Mouse (Mus musculus) heart, embryonic 13.5 days (tissue): ENCODE results near the gene Chst15. TPM values are rescaled to one million over a fixed set of nuclear protein-coding genes. Genes with fewer than 3 reads are reported as not detected.

Experiments
- ATAC-seq: fragments of 200-750 bp; cut with Nextera tagmentation; 2 replicates; pipeline ENCODE4 v1.8.0; 2017; ENCODE audit warnings: moderate TSS enrichment; ENCODE audit not compliant: insufficient number of reproducible peaks, low FRiP score, low TSS enrichment; ENCODE audit errors: extremely low read depth
- H3K27ac ChIP-seq: fragments of 300-500 bp; sonication (generic); replicated peaks from 2 replicates; pipeline ENCODE4 v1.5.1; 2015; ENCODE audit warnings: moderate library complexity, mild to moderate bottlenecking, inconsistent platforms
- H3K27me3 ChIP-seq: fragments of 300-500 bp; sonication (generic); replicated peaks from 2 replicates; pipeline ENCODE4 v1.6.1; 2015; ENCODE audit warnings: mild to moderate bottlenecking, inconsistent platforms
- H3K36me3 ChIP-seq: fragments of 300-500 bp; sonication (generic); 2 replicates; pipeline ENCODE4 v1.6.1; 2015; ENCODE audit warnings: mild to moderate bottlenecking, inconsistent platforms
- H3K4me1 ChIP-seq: fragments of 300-500 bp; sonication (generic); 2 replicates; pipeline ENCODE4 v1.6.1; 2015; ENCODE audit warnings: inconsistent platforms
- H3K4me2 ChIP-seq: fragments of 300-500 bp; sonication (generic); 2 replicates; pipeline ENCODE4 v1.6.1; 2015; ENCODE audit warnings: inconsistent platforms, mild to moderate bottlenecking, moderate library complexity
- H3K4me3 ChIP-seq: fragments of 300-500 bp; sonication (generic); 2 replicates; pipeline ENCODE4 v1.5.1; 2015; ENCODE audit warnings: moderate library complexity, mild to moderate bottlenecking, inconsistent platforms
- H3K9ac ChIP-seq: fragments of 300-500 bp; sonication (generic); 2 replicates; pipeline ENCODE4 v1.6.1; 2015; ENCODE audit warnings: inconsistent platforms, mild to moderate bottlenecking, moderate library complexity
- H3K9me3 ChIP-seq: fragments of 300-500 bp; sonication (generic); 2 replicates; pipeline ENCODE4 v1.6.1; 2016; ENCODE audit warnings: inconsistent platforms
- WGBS: fragments of 180-500 bp; shearing (Covaris S2); methylation state at CpG from one replicate; pipeline ENCODE4 v1.1.7; 2015; ENCODE audit warnings: mixed read lengths; 5-methylcytosine and 5-hydroxymethylcytosine counted together
- polyA plus RNA-seq: library from polyadenylated mRNA; unstranded; fragments of >200 nt; fragmentation: Nextera tagmentation; extraction: Ambion mirVana; gene quantifications from 2 replicates; pipeline ENCODE4 v1.2.1, GENCODE M21; 2015

The Chst15 gene
- 3.1 and 3.8 TPM in 2 replicates for polyA plus RNA-seq

DNA sequence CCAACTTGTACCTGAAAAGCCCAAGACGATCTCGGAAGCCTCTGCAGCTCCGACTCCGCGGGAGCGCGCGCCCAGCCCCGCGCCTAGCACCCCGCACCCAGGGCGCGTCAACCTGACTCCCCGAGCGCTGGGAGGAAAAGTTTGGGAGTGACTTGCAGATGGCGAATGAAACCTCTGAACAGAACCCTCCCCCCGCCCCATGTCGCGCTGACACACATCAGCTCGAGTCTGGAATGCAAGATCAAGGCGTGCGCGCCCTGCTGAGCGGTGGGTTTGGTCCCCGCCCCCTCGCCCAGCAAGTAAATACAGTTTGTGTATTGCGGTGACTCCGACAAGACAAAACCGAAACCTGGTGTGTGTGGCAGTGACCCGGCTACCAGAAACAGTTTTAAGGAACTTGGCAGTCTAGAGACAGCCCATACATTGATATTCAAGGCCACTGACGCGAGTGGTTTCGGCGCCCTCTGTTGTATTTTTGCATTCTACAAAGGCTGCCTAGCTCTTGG, at the start of gene Chst15:
Gene Chst15 (minus strand): TSS at position 193 of the 506 bp plus-strand sequence.
- Histone ChIP-seq H3K9ac (peak within 1 kb of the TSS; percentile 89), H3K4me2 (peak within 1 kb of the TSS; percentile 100), H3K4me1 (peaks cover 26% of the 10 kb centered on the region), H3K27ac (peak within 1 kb of the TSS; percentile 56), H3K27me3 (peaks cover 10% of the 10 kb centered on the region), H3K9me3 (no peaks in the 10 kb centered on the region), H3K4me3 (peak within 1 kb of the TSS; percentile 85), H3K36me3 (no peaks in the 10 kb centered on the region)
- ATAC-seq: 0 out of 2 replicates have a peak, but pooled peaks have one; percentile 9
- 0% methylated on average over 34 of the region's 34 CpGs for WGBS

DNA sequence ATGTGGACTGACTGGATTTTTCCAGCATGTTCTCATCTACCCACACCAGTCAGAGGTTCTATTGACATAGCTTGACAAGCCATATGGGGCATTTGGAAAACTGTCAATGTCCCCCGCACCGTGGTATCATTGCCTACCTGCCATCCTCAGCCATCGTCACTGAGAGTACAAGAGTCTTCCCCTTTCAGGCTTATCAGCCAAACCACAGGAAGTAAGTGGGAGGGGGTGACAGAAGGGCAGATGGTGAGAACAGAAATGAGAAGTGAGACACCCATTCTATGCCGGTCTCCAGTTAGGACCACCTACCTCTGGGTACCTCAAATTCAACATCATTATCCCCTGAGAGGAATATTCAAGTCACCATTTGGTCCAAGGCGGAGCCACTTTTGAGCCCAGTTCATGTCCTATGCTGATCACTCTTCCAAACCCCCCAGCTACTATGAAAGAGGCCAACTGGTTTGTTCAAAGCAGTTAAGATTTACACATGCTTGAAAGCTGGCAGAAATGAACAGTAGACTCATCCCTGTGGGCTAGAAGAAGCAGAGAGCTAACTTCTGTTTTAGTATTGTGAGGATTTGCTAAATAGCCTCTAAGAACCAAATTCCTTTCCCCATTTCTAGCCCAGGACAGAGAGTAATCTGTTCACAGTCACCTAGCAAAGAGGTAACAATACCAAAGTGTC, 48.8 kb upstream of the Chst15 start:
- no peaks in the 10 kb centered on the region; the same call in 1 of the 2 replicates for H3K27me3 ChIP-seq
- H3K9ac ChIP-seq: no peak overlapping the region
- no peaks in the 10 kb centered on the region for H3K36me3 ChIP-seq
- no peak for ATAC-seq
- no peak overlapping the region for H3K27ac ChIP-seq
- H3K9me3 ChIP-seq: no peaks in the 10 kb centered on the region; the same call in 1 of the 2 replicates
- WGBS: 34% methylated on average over 5 of the region's 5 CpGs
- no peak overlapping the region for H3K4me2 ChIP-seq
- peaks cover 27% of the 10 kb centered on the region for H3K4me1 ChIP-seq
- no peak overlapping the region for H3K4me3 ChIP-seq

DNA sequence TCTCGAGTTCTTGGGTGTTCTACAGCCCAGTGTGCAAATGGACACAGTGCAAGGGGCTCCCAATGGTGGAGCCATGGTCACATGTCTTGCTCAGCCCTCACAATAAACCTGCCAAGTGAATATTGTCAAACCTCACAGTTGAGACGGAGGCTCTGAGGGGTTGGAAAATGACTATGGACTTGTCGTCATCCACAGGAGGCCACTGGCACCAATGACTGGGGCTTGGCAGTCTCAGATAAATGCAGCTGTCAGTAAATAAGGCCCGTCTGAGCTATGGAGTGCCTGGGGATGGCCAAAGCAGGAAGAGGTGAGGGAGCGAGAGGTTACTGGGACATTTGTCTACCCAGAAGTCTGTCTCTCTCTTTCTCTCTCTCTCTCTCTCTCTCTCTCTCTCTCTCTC, 48.1 kb upstream of the Chst15 start:
- no peaks in the 10 kb centered on the region; the same call in 1 of the 2 replicates for H3K27me3 ChIP-seq

DNA sequence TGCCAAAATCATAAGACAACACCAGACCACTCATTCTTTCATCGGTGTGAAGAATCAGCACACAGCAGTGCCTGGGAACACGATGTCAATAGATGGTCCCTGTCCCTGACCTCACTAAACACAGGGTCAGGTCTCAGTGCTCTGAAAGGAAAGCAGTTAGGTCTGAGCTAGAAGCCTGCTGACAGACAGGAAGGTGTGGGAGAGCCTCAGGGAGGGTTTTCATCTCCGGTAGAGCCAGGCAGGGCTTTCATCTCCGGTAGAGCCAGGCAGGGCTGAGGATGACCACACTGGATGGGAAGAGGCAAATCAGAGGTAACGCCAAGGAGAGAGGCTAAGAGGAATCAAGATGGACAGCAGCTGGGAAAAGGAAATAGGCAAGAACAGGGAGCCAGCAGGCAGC, 47.5 kb upstream of the Chst15 start:
- no peak for ATAC-seq
- no peaks in the 10 kb centered on the region for H3K36me3 ChIP-seq
- no peak overlapping the region for H3K27ac ChIP-seq
- no peak overlapping the region for H3K4me3 ChIP-seq
- no peak overlapping the region for H3K4me2 ChIP-seq
- 37% methylated on average over 5 of the region's 5 CpGs for WGBS
- H3K4me1 ChIP-seq: peaks cover 22% of the 10 kb centered on the region
- no peaks in the 10 kb centered on the region; the same call in 1 of the 2 replicates for H3K9me3 ChIP-seq
- H3K27me3 ChIP-seq: no peaks in the 10 kb centered on the region; the same call in 1 of the 2 replicates
- H3K9ac ChIP-seq: no peak overlapping the region

More for the DNA sequence above, 48.1 kb upstream of the Chst15 start:
- WGBS: 62% methylated on average over 5 of the region's 5 CpGs
- no peak overlapping the region for H3K27ac ChIP-seq
- H3K36me3 ChIP-seq: no peaks in the 10 kb centered on the region
- H3K4me3 ChIP-seq: no peak overlapping the region
- no peak for ATAC-seq
- H3K4me1 ChIP-seq: peaks cover 27% of the 10 kb centered on the region
- no peak overlapping the region for H3K4me2 ChIP-seq
- no peak overlapping the region for H3K9ac ChIP-seq
- no peaks in the 10 kb centered on the region; the same call in 1 of the 2 replicates for H3K9me3 ChIP-seq

DNA sequence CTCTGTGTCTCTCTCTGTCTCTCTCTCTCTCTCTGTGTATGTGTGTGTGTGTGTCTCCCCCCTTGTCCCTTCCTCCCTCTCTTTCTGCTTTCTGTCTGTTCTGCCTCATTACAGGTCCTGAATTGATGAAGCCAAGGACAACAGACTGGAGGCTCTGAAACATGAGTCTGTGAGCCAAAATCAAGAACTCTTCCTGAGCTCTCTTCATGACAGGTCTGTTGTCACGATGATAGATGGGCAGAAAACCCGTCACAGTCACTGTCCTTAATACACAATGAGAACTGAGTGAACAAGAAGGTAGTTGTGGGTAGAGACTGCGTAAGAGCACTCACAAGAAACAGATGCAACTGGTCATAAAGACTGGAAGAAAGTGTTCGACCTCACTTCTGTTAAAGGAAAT, 43.3 kb upstream of the Chst15 start:
- H3K9me3 ChIP-seq: no peaks in the 10 kb centered on the region; the same call in 1 of the 2 replicates
- H3K4me1 ChIP-seq: peaks cover 19% of the 10 kb centered on the region
- no peak overlapping the region for H3K4me2 ChIP-seq
- H3K27ac ChIP-seq: no peak overlapping the region
- no peaks in the 10 kb centered on the region for H3K36me3 ChIP-seq
- ATAC-seq: no peak
- no peaks in the 10 kb centered on the region for H3K27me3 ChIP-seq
- 76% methylated on average over 4 of the region's 4 CpGs for WGBS
- no peak overlapping the region for H3K4me3 ChIP-seq
- no peak overlapping the region for H3K9ac ChIP-seq

DNA sequence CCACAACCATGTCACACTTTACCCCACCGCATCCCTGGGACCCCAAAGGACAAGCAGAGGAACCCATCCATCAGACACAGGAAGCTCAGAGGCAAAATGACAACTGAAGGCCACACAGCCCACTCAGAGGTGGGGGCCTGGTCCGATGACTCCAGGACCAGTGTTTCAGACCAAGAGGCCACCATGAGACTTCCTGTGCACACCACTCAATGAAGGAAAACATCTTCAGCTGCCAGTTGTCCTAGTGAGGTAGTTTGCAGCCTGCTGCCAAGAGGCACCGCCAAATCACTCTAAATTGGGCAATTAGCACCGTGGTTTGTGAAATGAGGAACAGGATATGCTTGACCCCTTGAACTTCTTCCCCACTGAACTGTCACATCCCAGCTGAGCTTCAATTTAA, 41.7 kb upstream of the Chst15 start:
- Histone ChIP-seq H3K4me3 (no peak overlapping the region), H3K27ac (no peak overlapping the region), H3K9ac (no peak overlapping the region), H3K27me3 (no peaks in the 10 kb centered on the region), H3K4me2 (no peak overlapping the region), H3K4me1 (peaks cover 11% of the 10 kb centered on the region), H3K9me3 (no peaks in the 10 kb centered on the region; the same call in 1 of the 2 replicates), H3K36me3 (no peaks in the 10 kb centered on the region)
- WGBS: 56% methylated on average over 4 of the region's 4 CpGs
- ATAC-seq: no peak

DNA sequence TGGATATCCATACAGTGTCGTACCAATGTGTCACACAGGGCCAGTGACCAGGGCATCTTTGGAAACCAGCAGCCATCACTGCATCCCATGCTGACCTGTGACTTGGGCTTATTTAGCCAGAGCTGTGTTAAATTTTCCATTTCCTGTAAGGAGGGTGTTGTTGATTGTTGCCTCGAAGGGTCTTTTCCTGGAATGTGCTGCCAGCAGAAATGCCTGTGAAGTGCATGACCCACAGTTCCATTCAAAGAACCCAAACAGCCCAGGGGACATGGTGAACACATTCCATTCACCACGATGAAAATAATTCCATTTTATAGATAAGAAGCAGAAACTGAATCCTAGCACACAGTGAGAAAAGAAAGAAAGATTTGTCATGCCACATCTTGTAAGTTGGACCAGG, 41.2 kb upstream of the Chst15 start:
- Histone ChIP-seq H3K4me2 (no peak overlapping the region), H3K9me3 (no peaks in the 10 kb centered on the region; the same call in 1 of the 2 replicates), H3K4me3 (no peak overlapping the region), H3K27me3 (no peaks in the 10 kb centered on the region), H3K27ac (no peak overlapping the region), H3K36me3 (no peaks in the 10 kb centered on the region), H3K4me1 (peaks cover 11% of the 10 kb centered on the region), H3K9ac (no peak overlapping the region)
- 38% methylated on average over 3 of the region's 3 CpGs for WGBS
- peak; percentile 25; the same call in 1 of the 2 replicates for ATAC-seq

DNA sequence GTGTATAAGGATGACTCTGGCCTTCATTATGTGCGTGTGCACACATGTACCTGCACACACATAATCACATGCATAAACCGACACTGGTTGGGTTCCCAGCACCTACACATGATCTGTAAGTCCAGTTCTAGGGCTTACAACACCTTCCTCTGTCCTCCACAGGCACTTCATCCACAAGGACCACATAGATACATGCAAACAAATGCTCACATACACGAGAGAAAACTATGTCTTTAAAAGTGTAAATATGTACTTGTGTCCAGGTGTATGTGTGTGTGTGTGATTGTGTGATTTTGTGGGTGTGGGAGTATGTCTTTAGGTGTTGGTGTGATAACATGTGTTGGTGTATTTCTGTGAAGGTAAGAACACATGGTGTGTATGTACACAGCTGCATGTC, 40.8 kb upstream of the Chst15 start:
- no peaks in the 10 kb centered on the region; the same call in 1 of the 2 replicates for H3K9me3 ChIP-seq
- no peak overlapping the region for H3K27ac ChIP-seq
- no peak for ATAC-seq
- no peak overlapping the region for H3K4me2 ChIP-seq
- H3K27me3 ChIP-seq: no peaks in the 10 kb centered on the region
- no peak overlapping the region for H3K9ac ChIP-seq
- no peaks in the 10 kb centered on the region for H3K36me3 ChIP-seq
- peaks cover 11% of the 10 kb centered on the region for H3K4me1 ChIP-seq
- no peak overlapping the region for H3K4me3 ChIP-seq
- WGBS: 76% methylated on average over 3 of the region's 3 CpGs

DNA sequence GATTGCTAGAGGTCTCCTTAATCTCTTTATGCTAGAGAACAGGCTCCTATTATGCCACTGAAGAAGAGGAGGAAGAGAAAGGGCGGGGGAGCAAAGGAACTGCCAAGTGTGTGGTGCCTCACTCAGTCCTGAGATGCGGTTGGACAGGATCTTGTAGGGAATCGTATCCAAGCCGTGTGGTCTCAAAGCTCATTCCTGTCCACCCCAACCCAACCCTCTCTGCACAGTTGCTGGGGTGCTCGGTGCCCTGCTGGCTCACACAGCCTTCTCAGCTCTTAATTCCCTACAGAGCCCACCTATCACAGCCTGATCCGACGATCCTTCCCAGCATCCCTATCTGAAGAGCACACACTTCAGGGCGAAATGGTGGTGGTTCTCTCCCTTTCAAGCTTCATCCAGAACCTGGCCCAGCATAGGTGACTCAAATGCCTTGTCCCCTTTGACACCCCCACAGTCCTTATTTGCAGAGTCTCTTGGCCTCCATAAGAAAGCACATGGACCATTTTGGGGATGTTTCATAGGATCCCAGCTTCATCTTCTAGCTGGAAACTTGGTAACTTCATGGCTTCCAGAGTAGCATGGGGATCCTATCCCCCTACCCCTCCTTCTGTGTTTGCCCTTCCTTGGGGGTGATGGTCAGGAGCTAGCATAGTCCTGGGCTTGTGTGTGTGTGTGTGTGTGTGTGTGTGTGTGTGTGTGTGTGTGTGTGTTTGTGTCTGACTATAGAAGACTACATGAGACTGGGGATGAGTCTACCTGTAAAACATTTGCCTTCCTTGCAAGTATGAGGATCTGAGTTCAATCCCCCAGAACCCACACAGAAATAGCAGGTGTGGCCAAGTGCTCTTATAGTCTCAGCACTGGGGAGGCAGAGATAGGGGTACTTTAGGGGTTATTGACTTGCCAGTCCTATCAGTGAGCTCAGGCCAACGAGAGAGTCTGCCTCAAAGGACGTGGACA, 40.1 kb upstream of the Chst15 start:
- Histone ChIP-seq H3K4me2 (no peak overlapping the region), H3K9me3 (no peaks in the 10 kb centered on the region; the same call in 1 of the 2 replicates), H3K4me1 (peaks cover 11% of the 10 kb centered on the region), H3K36me3 (no peaks in the 10 kb centered on the region), H3K27me3 (no peaks in the 10 kb centered on the region), H3K9ac (no peak overlapping the region), H3K4me3 (no peak overlapping the region), H3K27ac (no peak overlapping the region)
- WGBS: 55% methylated on average over 10 of the region's 10 CpGs
- ATAC-seq: no peak

DNA sequence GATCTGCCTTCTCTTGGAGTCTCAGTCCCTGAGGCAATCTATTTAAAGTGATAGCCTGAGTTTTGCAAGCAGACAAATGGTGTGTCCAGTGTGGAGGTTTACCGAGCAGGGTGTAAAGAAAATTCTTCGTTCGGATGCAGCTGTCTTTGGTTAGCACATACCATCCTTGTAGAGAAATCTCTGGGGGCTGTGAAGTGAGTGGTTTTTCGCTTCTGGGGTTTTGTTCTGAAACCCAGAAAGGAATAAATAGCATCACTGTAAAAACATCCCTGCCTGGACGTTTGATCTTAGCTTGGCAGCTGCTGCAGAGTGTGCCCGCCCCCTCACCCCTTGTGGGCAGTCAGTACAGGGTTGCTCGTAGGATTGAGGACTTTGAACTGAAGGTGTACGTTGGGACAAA, 39.2 kb upstream of the Chst15 start:
- H3K27ac ChIP-seq: no peak overlapping the region
- no peaks in the 10 kb centered on the region; the same call in 1 of the 2 replicates for H3K9me3 ChIP-seq
- H3K4me3 ChIP-seq: no peak overlapping the region
- H3K36me3 ChIP-seq: no peaks in the 10 kb centered on the region
- H3K4me1 ChIP-seq: peaks cover 11% of the 10 kb centered on the region
- 41% methylated on average over 8 of the region's 8 CpGs for WGBS
- H3K9ac ChIP-seq: no peak overlapping the region
- no peaks in the 10 kb centered on the region for H3K27me3 ChIP-seq
- no peak overlapping the region for H3K4me2 ChIP-seq
- ATAC-seq: no peak

DNA sequence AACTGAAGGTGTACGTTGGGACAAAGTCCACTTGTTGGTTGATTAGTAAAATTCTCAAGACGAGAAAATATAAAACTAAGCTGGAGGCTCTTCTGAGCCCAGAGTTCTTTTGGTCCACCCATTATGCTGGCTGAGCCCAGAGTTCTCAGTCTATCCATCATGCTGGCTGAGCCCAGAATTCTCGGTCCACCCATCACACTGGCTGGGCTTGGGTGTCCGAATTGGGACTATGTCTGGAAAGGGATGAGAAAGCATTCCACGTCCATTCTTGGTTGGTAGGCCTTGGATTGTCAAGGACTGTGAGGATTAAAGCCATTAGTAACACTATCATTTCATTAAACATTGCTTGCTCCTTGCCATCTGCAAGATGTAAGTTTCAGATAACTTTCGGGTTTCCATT, 38.7 kb upstream of the Chst15 start:
- no peak overlapping the region for H3K9ac ChIP-seq
- WGBS: 67% methylated on average over 6 of the region's 6 CpGs
- H3K4me3 ChIP-seq: no peak overlapping the region
- H3K9me3 ChIP-seq: no peaks in the 10 kb centered on the region; the same call in 1 of the 2 replicates
- no peak overlapping the region for H3K4me2 ChIP-seq
- no peak overlapping the region for H3K27ac ChIP-seq
- no peaks in the 10 kb centered on the region for H3K27me3 ChIP-seq
- ATAC-seq: no peak
- peaks cover 11% of the 10 kb centered on the region for H3K4me1 ChIP-seq
- H3K36me3 ChIP-seq: no peaks in the 10 kb centered on the region
